Mouse (Mus musculus): ENCODE results near the gene 4921511M17Rik.
"Not testable (repeated sequence)": the region's sequence is repeated elsewhere in the genome, so short reads cannot be mapped to it uniquely, and the experiment has no call there.

The 4921511M17Rik gene

DNA sequence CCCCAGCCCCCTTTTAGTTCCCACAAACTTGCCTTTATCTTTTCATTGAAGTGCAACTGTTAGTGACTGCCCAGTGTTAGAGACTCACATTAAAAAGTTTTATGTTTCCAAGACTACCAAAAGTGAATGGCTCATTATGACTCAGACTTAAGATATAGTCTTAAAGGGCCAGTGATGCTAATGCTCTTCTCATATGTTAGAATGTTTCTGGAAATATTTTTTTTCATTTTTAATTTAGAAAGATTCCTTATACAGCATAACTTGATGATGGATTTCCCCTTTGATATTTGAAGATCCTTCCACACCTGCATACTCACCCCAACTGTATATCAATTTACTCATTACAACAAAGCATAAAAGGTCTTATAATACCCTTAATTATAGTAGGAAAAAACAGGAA lies at the start of gene 4921511M17Rik:
4921511M17Rik (minus strand) TSS at position 101 of the 400 bp plus-strand sequence.
- not testable (repeated sequence) for DNase-seq (ENCODE audit: low spot score in 2 of 2)

DNA sequence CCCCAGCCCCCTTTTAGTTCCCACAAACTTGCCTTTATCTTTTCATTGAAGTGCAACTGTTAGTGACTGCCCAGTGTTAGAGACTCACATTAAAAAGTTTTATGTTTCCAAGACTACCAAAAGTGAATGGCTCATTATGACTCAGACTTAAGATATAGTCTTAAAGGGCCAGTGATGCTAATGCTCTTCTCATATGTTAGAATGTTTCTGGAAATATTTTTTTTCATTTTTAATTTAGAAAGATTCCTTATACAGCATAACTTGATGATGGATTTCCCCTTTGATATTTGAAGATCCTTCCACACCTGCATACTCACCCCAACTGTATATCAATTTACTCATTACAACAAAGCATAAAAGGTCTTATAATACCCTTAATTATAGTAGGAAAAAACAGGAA lies 21.3 kb upstream of the 4921511M17Rik start, which contains the start of gene Gm10057:
Gm10057 (minus strand) TSS at position 101 of the 400 bp plus-strand sequence.
- DNase-seq (ENCODE audit: low spot score in 2 of 2): not testable (repeated sequence)

DNA sequence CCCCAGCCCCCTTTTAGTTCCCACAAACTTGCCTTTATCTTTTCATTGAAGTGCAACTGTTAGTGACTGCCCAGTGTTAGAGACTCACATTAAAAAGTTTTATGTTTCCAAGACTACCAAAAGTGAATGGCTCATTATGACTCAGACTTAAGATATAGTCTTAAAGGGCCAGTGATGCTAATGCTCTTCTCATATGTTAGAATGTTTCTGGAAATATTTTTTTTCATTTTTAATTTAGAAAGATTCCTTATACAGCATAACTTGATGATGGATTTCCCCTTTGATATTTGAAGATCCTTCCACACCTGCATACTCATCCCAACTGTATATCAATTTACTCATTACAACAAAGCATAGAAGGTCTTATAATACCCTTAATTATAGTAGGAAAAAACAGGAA lies 21.1 kb downstream of the 4921511M17Rik start, which contains the start of gene Samt1:
Samt1 (minus strand) TSS at position 101 of the 400 bp plus-strand sequence.
- DNase-seq (ENCODE audit: low spot score in 2 of 2): not testable (repeated sequence)

DNA sequence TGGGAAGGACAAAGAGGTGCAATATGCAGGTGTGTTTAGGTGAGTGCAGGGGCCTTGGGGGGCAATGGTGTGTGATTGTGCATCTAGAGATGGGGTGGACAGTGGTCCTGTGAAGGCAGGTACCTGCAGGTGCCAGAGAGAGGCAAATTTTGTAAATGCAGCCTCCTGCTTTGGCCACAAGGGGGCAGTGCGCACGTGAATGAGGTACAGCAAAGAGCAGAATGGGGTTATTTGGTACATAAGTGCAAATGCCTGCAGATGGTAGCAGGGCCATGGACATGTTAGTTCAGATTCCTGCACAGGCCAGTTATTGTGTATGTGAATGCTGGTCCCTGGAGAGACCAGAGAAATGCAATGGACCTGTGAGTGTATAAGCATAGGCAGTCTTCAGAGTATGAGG lies 56.7 kb downstream of the 4921511M17Rik start:
- DNase-seq (ENCODE audit: low spot score in 2 of 2): not testable (repeated sequence)

DNA sequence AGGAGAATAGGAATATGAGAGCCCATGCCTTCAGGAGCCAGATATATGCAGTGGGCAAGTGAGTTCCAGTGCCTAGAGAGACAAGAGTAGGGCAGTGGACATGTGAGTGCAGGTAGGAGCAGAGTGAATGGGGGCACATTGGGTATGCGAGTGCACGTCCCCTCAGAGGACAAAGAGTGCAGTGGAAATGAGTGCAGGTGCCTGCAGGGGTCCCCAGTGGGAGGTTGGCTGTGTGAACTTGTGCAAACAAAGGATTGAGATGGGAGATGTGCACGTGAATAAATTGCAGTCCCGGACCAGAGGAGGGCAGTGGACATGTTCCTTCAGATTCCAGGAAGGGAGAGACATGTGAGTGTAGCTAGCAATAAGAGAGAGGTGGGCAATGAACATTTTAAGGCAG lies 57.2 kb downstream of the 4921511M17Rik start:
- not testable (repeated sequence) for DNase-seq (ENCODE audit: low spot score in 2 of 2)

DNA sequence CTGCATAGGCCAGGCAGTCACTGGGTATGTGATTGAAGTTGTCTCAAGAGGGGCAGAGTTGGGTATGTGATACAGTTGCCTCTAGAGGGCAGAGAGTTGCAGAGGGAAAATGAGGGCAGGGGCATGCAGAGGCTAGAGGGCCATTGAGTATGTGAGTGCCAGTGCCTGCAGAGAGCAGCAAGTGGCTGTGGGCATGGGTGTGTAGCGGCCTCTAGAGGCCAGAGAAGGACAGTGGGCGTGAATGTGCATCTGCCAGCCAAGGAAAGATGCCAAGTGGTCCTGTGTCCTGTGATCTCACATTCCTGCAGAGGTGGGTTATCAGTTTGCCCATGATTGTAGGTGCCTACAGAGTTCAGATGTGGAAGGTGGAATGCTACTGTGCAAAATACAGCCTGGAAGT lies 59.2 kb downstream of the 4921511M17Rik start:
- DNase-seq (ENCODE audit: low spot score in 2 of 2): no peak

All from cerebellum, postnatal 4 days (tissue).